Mouse (Mus musculus): ENCODE measurements at regions not wholly inside any gene's neighbourhood (a gene's known extent, or its start where the extent isn't known, plus 50 kb on each side); places are given as distances from the start of the nearest gene placed in this dataset.

GRCm38 (mm10) chr6:12140596-12140995 is 233.0 kb downstream of the Phf14 start:
- no peak for DNase-seq

GRCm38 (mm10) chr6:12145216-12145615 is 237.6 kb downstream of the Phf14 start:
- no peak for DNase-seq

DNA sequence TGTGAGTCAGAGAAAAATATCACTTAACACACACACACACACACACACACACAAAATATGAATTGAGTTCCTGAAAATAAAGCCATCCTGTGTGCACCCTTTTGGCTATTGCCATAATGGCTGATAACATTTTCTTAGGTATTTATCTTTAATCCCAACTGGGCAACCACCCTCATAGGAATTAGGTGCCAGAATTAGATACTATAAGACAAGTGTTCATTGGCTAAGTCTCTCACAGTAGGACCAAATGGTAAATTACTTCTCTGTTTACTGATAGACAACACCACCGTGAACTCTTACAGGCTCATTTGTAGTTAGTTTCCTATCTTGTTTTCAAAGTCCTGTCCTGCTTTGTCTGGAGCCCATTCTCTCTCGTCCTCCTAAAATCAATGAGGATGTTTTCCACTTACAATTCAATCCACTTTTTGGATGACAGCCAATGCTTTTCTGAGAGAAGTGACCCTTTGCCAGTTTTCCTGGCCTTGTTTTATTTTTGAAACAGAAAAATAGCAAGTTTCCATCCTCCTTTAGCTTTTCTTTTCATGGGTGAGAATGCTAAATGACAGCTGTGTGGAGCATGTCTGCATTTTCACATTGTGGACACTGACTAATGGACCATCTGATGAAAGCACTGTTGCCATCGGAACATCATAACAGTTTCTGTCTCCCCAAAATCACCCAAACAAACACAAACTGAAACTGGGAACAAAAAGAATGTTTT is 243.2 kb downstream of the Phf14 start:
- DNase-seq, result no peak

GRCm38 (mm10) chr6:12163971-12164370 is 256.4 kb downstream of the Phf14 start:
- DNase-seq, result no peak

DNA sequence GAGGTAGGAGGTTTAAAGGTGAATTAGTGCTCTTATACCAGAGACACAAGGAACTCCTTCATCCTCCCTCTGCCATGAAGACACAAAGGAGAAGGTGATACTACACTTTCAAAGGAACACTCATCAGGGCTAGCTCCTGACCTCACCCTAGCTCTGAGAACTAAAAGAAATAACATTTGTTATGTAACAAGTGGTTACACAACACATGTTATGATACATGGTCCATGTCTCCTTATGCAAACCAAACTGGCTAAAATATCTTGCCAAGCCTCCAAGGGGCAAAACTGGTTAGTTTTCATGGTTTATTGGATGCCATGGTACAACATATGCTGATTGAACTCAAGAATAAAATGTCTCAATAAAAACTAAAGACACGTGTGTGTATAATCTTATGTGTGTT is 260.9 kb downstream of the Phf14 start:
- DNase-seq, result no peak

DNA sequence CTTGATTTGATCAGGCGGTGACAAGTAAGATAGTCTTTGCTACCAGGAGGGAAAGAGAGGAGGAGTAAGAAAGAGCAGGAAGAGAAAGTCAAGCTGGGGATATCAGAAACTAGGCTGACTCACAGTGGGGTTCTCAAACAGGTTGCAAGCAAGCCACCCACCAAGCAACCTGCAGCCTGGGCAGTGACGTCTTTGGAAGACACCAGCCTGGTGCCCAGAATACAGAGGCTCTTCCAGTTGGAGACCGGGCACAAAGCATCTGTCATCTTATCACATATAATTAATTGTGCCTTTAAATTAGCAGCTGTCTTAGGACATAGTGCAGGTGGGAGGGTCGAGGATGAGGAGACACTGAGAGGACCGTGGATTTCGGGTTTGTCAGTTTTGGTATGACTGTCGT is 261.8 kb downstream of the Phf14 start:
- DNase-seq, result no peak

DNA sequence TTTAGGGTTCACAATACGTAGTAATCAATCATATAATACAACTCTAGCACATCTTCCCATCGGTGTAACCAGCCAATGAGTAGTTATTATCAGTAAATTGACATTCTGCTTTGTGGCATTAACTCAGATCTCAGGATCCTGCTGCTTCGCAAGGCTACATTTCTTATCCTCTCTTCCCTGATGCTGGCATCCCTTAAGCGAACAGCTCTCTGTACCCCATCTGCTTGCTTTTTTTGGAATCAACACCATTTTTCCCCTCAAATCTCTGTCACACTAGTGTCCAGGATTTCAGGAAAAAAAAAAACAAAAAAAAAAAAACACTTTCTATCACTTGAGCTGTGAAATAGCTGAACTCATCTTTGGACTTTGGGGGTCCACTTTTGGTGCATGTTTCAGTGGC is 263.1 kb downstream of the Phf14 start:
- DNase-seq, result no peak

DNA sequence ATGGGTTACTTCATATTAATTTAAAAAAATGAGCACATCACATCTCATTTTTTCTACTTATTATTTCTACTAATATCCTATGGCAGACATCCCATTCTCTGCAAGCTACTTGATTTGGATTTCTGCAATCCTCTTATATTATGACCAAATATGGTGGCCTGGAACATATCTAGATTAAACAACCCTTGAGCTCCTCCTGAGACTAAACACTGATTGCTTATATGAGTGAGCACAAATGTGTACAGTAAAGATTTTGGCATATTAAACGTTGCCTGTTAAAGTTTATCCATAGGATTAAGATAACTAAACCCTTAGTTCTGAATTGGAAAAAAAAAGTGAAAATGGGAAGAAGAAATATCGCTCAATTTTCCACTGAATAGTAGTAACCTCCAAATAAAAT is 263.6 kb downstream of the Phf14 start:
- DNase-seq, result no peak

GRCm38 (mm10) chr6:12177996-12178395 is 270.4 kb downstream of the Phf14 start:
- DNase-seq, result no peak

- DNase-seq, result no peak
Observed at GRCm38 (mm10) chr6:12180951-12181350, 273.3 kb downstream of the Phf14 start.

DNA sequence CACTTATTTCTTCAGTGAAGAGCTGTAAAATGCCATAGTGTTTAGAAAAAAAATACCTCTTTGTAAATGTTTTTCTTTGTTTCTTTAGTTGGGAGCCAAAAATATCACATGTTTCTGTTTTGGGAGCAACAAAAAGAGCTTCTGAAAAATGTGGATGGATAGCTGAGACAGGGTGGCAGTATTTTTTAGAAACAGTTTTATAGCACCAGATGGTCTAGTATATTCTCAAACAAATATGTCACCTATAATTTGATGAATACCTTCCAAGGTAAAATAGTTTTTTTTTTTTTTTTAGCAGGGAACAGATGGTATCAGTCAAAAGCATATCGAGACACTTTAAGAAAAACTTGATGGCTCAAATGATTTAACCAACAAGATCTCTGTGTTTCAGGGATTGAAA is 302.6 kb downstream of the Phf14 start:
- no peak for DNase-seq

GRCm38 (mm10) chr6:12214526-12215177 is 307.0 kb downstream of the Phf14 start:
- DNase-seq, result no peak

- no peak for DNase-seq
Observed at GRCm38 (mm10) chr6:12215178-12215553, 307.6 kb downstream of the Phf14 start.

DNA sequence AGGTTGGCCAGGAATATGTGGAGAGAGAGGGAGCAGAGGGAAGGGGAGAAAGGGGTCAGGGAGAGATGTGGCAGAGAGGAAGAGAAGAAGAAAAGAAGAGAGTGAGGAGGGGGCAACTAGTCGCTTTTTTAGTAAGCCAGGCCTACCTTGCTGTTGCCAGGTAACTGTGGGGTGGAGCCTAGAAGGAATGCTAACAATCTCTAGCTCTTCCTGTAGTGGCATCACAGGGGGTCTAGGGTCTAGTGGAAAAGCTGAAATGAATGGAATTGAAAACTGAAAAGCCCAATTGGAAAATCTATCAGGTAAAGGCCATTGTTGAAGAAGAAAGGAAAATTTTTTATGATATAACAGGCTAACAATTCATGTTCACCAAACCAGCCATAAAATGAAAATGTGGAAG is 336.5 kb downstream of the Phf14 start:
- DNase-seq, result no peak

DNA sequence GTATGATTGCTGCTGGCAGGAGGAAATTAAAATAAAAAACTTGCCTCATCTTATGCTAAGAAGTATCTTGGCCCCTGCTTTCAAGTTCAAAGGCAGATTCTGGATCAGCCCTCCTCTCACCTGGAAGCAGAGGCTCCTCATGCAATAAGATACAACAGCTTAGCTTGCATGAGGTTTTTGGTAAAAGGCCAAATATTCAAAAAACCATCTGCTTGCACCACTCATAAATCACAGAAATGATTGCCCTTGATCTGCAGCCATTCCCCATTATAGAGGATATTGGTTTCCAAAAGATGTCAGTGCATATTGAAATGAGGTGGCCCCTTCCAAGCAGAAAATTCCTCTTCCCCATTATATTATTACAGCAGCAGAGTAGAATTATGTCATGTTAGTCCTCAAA is 340.4 kb downstream of the Phf14 start:
- DNase-seq, result no peak

- DNase-seq, result no peak
Observed at GRCm38 (mm10) chr6:12248599-12248998, 341.0 kb downstream of the Phf14 start.

DNA sequence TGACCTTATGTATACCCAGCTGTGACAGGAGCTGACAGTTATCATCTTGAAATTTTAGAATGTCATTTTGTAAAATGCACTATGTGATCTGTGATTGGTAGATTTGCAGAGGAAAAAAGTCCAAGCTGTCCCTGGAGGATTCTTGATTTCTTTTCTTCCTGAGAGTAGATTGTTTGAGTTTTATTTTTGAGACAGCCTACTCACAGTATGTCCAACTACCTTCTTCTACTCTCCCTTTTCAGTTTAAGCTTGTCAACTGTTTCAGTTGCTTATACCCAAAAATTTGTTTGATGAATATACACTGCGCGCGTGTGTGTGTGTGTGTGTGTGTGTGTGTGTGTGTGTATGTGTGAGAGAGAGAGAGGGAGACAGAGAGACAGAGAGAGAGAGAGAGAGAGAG is 346.9 kb downstream of the Phf14 start:
- DNase-seq, result no peak

DNA sequence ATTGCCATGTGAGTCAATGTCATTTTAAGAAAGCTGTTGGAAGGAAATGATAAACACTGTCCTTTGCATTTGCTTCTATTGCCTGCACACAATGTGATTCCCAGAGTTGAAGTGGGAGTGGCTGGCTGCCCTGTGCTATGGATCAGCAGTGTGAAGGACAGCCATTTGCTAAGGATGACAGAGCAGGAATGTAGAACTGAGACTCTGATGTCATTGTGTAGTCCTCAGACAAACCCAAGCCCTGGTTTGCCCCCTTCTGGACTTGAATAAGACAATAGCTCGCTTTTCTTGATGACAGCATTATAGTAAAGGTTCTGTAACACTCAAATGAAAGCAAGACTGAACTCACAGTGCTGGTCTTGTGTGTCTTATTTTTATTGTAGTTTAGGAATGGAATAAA is 347.8 kb downstream of the Phf14 start:
- DNase-seq, result no peak

DNA sequence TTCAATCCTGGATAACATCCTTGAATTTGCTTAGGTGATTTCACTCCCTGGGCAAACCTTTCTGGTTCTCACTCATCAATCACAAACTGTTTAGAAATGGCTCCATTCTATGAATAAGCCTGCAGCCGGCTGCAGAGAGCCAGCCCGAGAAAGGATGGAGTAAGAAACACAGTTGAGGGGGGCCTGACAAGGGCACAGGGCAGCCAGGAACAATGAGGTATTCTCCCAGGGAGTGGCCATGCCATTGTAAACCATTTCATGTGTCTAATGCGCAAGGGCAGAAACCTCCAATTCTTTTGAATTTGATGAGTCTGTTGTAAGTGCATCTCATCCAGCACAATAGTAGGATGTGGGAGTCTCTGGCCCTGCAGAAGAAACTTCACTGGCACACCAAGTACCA is 350.7 kb downstream of the Phf14 start:
- DNase-seq, result no peak

- no peak for DNase-seq
Observed at GRCm38 (mm10) chr6:12258940-12259481, 351.4 kb downstream of the Phf14 start.

DNA sequence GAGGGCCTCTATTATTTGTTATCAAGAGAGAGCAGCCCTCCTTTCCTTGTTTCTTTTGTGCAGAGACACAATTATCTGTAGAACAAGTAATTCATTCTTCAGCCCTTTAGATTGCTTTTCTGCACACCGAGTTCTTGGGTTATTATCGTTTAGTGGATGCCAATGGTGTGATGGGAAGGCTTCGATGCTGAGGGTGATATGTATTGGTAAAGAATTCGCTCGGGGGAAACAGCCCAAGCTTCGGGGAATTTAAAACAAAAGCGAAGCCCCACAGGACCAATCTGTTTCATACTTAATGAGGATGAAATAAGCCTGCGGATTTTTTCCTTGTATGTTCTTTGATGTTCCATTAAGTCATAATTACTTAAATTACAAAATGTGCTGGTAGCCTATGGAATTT is 352.0 kb downstream of the Phf14 start:
- DNase-seq, result no peak

GRCm38 (mm10) chr6:12260325-12261076 is 352.9 kb downstream of the Phf14 start:
- DNase-seq, result peak; percentile 14

Data from right cerebral cortex, postnatal 4 days (tissue).